9 mouse cellular contexts compared by ENCODE assay signal in the genomic region with DNA sequence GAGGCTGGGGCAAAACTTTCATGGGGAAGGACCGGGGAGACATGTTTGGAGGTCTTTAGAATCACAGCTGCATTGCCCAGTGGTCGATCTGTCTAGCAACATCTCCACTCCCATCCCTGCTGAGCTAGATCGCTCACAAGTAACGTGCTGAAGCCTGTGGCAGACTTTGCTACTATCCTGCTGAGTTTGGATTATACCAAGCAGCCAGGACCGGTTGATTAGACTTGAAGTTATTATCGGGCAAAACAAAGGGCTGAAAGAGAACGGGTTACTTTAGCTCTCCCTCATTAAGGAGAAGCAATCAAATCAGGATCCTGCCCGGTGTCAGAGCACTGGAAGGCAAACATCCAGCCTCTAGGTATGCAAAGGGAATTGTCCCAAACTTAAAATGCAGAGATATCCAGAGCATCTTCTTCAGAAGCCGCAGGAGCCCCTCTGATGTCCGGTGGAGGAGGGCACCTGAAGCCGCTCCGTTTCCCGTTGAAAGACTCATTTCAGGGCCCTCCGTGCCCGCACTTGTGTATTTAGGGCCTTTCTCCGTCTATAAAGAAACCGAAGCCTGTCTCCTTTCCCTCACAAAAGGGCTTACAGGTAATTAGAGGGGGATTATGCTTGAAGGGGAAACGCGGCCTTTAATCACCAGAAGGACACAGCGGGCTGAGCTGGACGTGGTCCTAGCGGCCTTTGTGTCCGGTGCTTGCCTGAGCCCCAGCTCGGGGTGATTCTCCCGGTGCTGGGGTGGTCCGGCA. TPM values are rescaled to one million over a fixed set of nuclear protein-coding genes. Genes with fewer than 3 reads are reported as not detected.
DNase-seq lines count a peak whose midpoint lies in the region; ATAC-seq and TF ChIP-seq lines count a peak whose summit lies in the region.
"Had no signal": no experiment of that assay in that cellular context is flagged by ENCODE, and none has a peak within 500 bp of the region (broad histone marks: within the 10 kb centered on the region; RNA-seq: fewer than 3 reads in every experiment).

A gene (plus strand): TSS at position 645 of the 749 bp plus-strand sequence.

- no peak for DNase-seq in gastrocnemius, adult 2 months
- no peak for DNase-seq in gastrocnemius, postnatal 4 days (ENCODE audit: low spot score in 2 of 2)
- DNase-seq in Muller cell, postnatal 12 days (ENCODE audit: inconsistent ontology term) = peak; percentile 35
- DNase-seq in forebrain, postnatal 0 days = peak; percentile 30
- no peak for DNase-seq in liver, postnatal 0 days
- no peak for DNase-seq in thymus, postnatal 10 days (ENCODE audit: low spot score in 2 of 2)
- DNase-seq: lung, adult 2 months had no signal

- H3K4me3 ChIP-seq in gastrocnemius, adult 2 months = peak within 1 kb of the TSS; percentile 59
- H3K4me3 ChIP-seq in forebrain, postnatal 0 days (ENCODE audit: low read depth, low read length) = peak within 1 kb of the TSS; percentile 23
- H3K4me3 ChIP-seq in liver, postnatal 0 days (ENCODE audit: low read depth, low read length) = no peak within 1 kb of the TSS

- intact Hi-C loops in gastrocnemius, adult 2 months (cut with DNase I) = no loop called here

- no peaks in the 10 kb centered on the region for H3K36me3 ChIP-seq in forebrain, postnatal 0 days (ENCODE audit: insufficient read depth)
- H3K36me3 ChIP-seq in liver, postnatal 0 days (replicated peaks; ENCODE audit: insufficient read depth, low read length) = no peaks in the 10 kb centered on the region

- H3K9me3 ChIP-seq in forebrain, postnatal 0 days (ENCODE audit: low read length) = no peaks in the 10 kb centered on the region
- H3K9me3 ChIP-seq in liver, postnatal 0 days (ENCODE audit: low read length) = no peaks in the 10 kb centered on the region

- 4% methylated on average over 26 of the region's 26 CpGs for WGBS in forebrain, postnatal 0 days
- WGBS in liver, postnatal 0 days (ENCODE audit: insufficient replicate concordance) = 33% methylated on average over 26 of the region's 26 CpGs

- H3K4me2 ChIP-seq in forebrain, postnatal 0 days (ENCODE audit: low read depth) = peak within 1 kb of the TSS; percentile 27
- H3K4me2 ChIP-seq in liver, postnatal 0 days (ENCODE audit: low read depth, low read length) = peak within 1 kb of the TSS; percentile 29; the same call in 1 of the 2 replicates

- H3K4me1 ChIP-seq in forebrain, postnatal 0 days (ENCODE audit: insufficient read depth) = peaks cover 14% of the 10 kb centered on the region; the same call in 1 of the 2 replicates
- H3K4me1 ChIP-seq in liver, postnatal 0 days (ENCODE audit: insufficient read depth) = peaks cover 3% of the 10 kb centered on the region; the same call in 1 of the 2 replicates

- no peak for TF ChIP-seq CTCF in gastrocnemius, adult 2 months (IDR thresholded peaks at IDR 0.05)
- no peak for TF ChIP-seq CTCF in forebrain, postnatal 0 days (IDR thresholded peaks at IDR 0.05; ENCODE audit: low read depth)
- no peak for TF ChIP-seq CTCF in liver, postnatal 0 days (IDR thresholded peaks at IDR 0.05; ENCODE audit: low read depth)

- no peak for ATAC-seq in forebrain, postnatal 0 days
- no peak for ATAC-seq in liver, postnatal 0 days
- ATAC-seq in activated CD4-positive, CD25-positive, alpha-beta regulatory T cell, adult 4 months = no peak
- ATAC-seq in erythroid progenitor cell, adult 5-6 weeks (replicated peaks; ENCODE audit: low FRiP score, poor library complexity, severe bottlenecking) = no peak

- no peak within 1 kb of the TSS for H3K9ac ChIP-seq in forebrain, postnatal 0 days
- H3K9ac ChIP-seq in liver, postnatal 0 days (replicated peaks) = no peak within 1 kb of the TSS

- H3K27me3 ChIP-seq in forebrain, postnatal 0 days (ENCODE audit: insufficient read depth, low read length) = peaks cover 23% of the 10 kb centered on the region
- H3K27me3 ChIP-seq in liver, postnatal 0 days (ENCODE audit: insufficient read depth, low read length) = 0 out of 2 replicates have a peak, but pooled peaks cover 2% of the 10 kb centered on the region

- peak within 1 kb of the TSS; percentile 56 for H3K27ac ChIP-seq in gastrocnemius, adult 2 months
- H3K27ac ChIP-seq in forebrain, postnatal 0 days (ENCODE audit: low read depth, low read length) = no peak within 1 kb of the TSS
- no peak within 1 kb of the TSS for H3K27ac ChIP-seq in liver, postnatal 0 days (ENCODE audit: low read depth)

- no peak for TF ChIP-seq EP300 in liver, postnatal 0 days (IDR thresholded peaks at IDR 0.05; ENCODE audit: low read depth)

RNA-seq across cellular contexts. Expression of the gene that starts here (rescaled TPM):
- under 1 TPM; 0.79 to 0.95 TPM for total RNA-seq in gastrocnemius, adult 2 months (2021)
- total RNA-seq in gastrocnemius, postnatal 4 days (2021) = 1 to 10 TPM; 1.9 to 2.9 TPM
- 3.1 and 4.1 TPM in 2 replicates for total RNA-seq in forebrain, postnatal 0 days (2014; rRNA removed)
- polyA plus RNA-seq in forebrain, postnatal 0 days (2015; fragmentation: Nextera tagmentation; extraction: Ambion mirVana) = 0.94 and 1.1 TPM in 2 replicates
- 0.22 and 0.40 TPM in 2 replicates for polyA plus RNA-seq in liver, postnatal 0 days (2015; fragmentation: Nextera tagmentation; extraction: Ambion mirVana)
- polyA plus RNA-seq in activated CD4-positive, CD25-positive, alpha-beta regulatory T cell, adult 4 months (2017; shearing (Covaris generic)) = not detected
- 1.8 TPM in 1 of 2 replicates, not detected in the other for total RNA-seq in erythroid progenitor cell, adult 5-6 weeks (2015; ENCODE audit: low replicate concordance)
- total RNA-seq in erythroid progenitor cell, adult 5-6 weeks (2017; ENCODE audit: low replicate concordance) = not detected in 2 replicates

Comparison
In these comparisons a context has a peak if more than half of its experiments do, and no peak if none do; other contexts are left out.
1. DNase-seq: peak in Muller cell, postnatal 12 days (single experiment) and forebrain, postnatal 0 days (single experiment); none in gastrocnemius, adult 2 months (single experiment), gastrocnemius, postnatal 4 days (0 of 2), liver, postnatal 0 days (single experiment) and thymus, postnatal 10 days (0 of 2).